Mouse (Mus musculus) C2C12 (cell line): ENCODE results near the gene Adgb. TPM values are rescaled to one million over a fixed set of nuclear protein-coding genes. Genes with fewer than 3 reads are reported as not detected.

ENCODE experiments used
- H3K27me3 ChIP-seq: one replicate; pipeline ENCODE4 v1.6.1; 2011; ENCODE audit not compliant: control insufficient read depth, insufficient read depth, insufficient read length
- H3K36me3 ChIP-seq: one replicate; pipeline ENCODE4 v1.6.1; 2011; ENCODE audit not compliant: control insufficient read depth, insufficient read depth
- H3K4me3 ChIP-seq: one replicate; pipeline ENCODE4 v1.5.1; 2011; ENCODE audit warnings: mild to moderate bottlenecking, control low read depth; ENCODE audit not compliant: poor library complexity, insufficient read depth, severe bottlenecking
- H3K79me2 ChIP-seq: one replicate; pipeline ENCODE4 v1.6.1; 2011; ENCODE audit not compliant: control insufficient read depth, insufficient read depth
- H3K79me3 ChIP-seq: one replicate; pipeline ENCODE4 v1.6.1; 2011; ENCODE audit warnings: low read depth, control low read depth
- H3ac ChIP-seq: one replicate; pipeline ENCODE3; 2011; ENCODE audit warnings: low read depth; ENCODE audit not compliant: control insufficient read depth, insufficient read length
- CEBPB ChIP-seq: IDR thresholded peaks from one replicate; pipeline ENCODE4 v1.6.1; 2011; ENCODE audit warnings: low read depth, mild to moderate bottlenecking, control low read depth, moderate library complexity
- CTCF ChIP-seq: IDR thresholded peaks from one replicate; pipeline ENCODE4 v1.5.1; 2011; ENCODE audit not compliant: control insufficient read depth, insufficient read depth, insufficient read length
- FOSL1 ChIP-seq: IDR thresholded peaks from one replicate; pipeline ENCODE4 v1.8.0; 2011; ENCODE audit warnings: mild to moderate bottlenecking, low read length; ENCODE audit not compliant: poor library complexity, insufficient read depth, severe bottlenecking
- MAX ChIP-seq: IDR thresholded peaks from one replicate; pipeline ENCODE4 v1.6.1; 2011; ENCODE audit warnings: mild to moderate bottlenecking, control low read depth
- MYOD1 ChIP-seq: IDR thresholded peaks from one replicate; pipeline ENCODE4 v1.6.1; 2011; ENCODE audit warnings: low read depth; ENCODE audit not compliant: control insufficient read depth, insufficient read length
- MYOG ChIP-seq: IDR thresholded peaks from one replicate; pipeline ENCODE4 v1.6.1; 2011; ENCODE audit not compliant: control insufficient read depth, insufficient read length; ENCODE audit errors: extremely low read depth
- USF1 ChIP-seq: IDR thresholded peaks from one replicate; pipeline ENCODE4 v1.6.1; 2011; ENCODE audit warnings: low read depth, mild to moderate bottlenecking, control low read depth, moderate library complexity
- polyA plus RNA-seq: library from polyadenylated mRNA; unstranded; fragments of >200 nt; fragmentation: generic; extraction: Trizol; gene quantifications from one replicate; pipeline ENCODE4 v1.2.1, GENCODE M21; 2012; ENCODE audit warnings: missing spikeins

The Adgb gene
- polyA plus RNA-seq, 1 experiment: not detected

DNA sequence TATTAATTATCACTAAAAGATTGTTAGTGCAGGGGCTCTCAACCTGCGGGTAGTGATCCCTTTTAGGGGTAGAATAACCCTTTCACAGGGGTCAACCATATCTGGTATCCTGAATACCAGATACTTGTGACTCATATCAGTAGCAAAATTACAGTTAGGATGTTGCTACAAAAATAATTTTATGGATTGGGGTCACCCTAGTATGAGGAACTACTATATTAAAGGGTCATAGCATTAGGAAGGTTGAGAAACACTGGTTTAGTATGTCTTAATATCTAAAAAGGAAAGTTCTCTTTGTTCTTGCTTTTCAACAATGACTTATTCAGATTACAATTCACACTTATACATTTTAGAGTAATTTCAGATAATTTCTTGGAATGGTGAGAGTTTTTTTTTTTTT lies 108.1 kb downstream of the Adgb start:
- no peak overlapping the region for H3K4me3 ChIP-seq
- no peaks in the 10 kb centered on the region for H3K27me3 ChIP-seq
- TF ChIP-seq MYOG: no peak
- no peak for TF ChIP-seq MYOD1
- TF ChIP-seq USF1: no peak
- H3K36me3 ChIP-seq: no peaks in the 10 kb centered on the region
- no peaks in the 10 kb centered on the region for H3K79me2 ChIP-seq
- no peak overlapping the region for H3ac ChIP-seq
- no peaks in the 10 kb centered on the region for H3K79me3 ChIP-seq

DNA sequence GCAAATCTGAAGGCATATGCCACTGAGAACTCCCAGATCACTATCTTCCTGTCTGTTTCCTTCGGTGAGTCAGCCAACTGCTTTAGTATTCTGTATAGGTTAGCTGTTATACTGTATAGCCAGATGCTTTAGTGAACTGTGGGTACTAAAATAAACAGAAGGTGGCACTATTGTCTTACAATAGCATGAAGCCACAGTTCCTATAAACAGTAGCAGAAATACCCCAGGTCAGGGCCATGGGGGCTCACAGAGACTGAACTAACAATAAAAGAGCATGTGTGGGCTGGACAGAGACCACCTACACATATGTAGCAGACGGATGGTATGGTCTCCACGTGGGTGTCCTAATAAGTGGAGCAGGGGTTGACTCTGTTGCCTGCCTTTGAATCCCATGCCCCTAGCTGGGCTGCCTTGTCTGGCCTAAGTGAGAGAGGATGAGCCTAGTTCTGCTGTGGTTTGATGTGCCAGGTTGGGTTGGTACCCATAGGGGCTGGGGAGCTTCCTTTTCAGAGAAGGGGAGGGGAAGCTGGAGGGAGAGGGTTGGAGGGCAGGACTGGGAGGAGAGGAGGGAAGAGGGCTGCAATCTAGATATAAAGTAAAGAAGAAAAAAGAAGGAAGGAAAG lies 116.4 kb downstream of the Adgb start:
- Histone ChIP-seq H3K79me3 (no peaks in the 10 kb centered on the region), H3K79me2 (no peaks in the 10 kb centered on the region), H3K27me3 (no peaks in the 10 kb centered on the region), H3ac (no peak overlapping the region), H3K36me3 (no peaks in the 10 kb centered on the region), H3K4me3 (no peak overlapping the region)
- TF ChIP-seq MYOD1 (no peak), CTCF (no peak), FOSL1 (no peak), MAX (no peak), USF1 (no peak), MYOG (no peak), CEBPB (no peak)

DNA sequence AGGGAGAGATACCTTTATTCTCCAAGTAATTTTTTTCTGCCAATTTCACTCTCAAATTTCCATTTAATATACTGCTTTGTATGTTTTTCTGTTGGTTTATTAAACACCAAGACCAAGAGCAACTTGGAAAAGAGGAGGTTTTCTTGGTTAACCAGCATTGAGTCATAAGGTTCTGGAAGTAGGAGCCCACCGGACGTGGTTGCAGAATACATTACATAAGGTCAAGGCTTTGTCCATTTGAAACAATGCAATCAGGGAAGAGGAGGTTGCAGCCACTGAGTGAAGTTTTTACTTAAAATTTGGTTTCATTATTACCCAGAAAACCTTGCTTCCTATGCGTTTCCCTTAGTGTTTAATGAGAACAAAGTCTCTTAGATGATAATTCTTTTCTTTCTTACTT lies 119.9 kb downstream of the Adgb start:
- Histone ChIP-seq H3K36me3 (no peaks in the 10 kb centered on the region), H3K79me2 (no peaks in the 10 kb centered on the region), H3K27me3 (no peaks in the 10 kb centered on the region), H3ac (no peak overlapping the region), H3K79me3 (no peaks in the 10 kb centered on the region), H3K4me3 (no peak overlapping the region)
- TF ChIP-seq CEBPB (no peak), MAX (no peak), MYOG (no peak), CTCF (no peak), USF1 (no peak), FOSL1 (no peak), MYOD1 (no peak)

GRCm38 (mm10) chr10:10350550-10350949 lies 121.6 kb downstream of the Adgb start:
- TF ChIP-seq CTCF (no peak), MYOD1 (no peak), CEBPB (no peak), FOSL1 (no peak), MYOG (no peak), USF1 (no peak), MAX (no peak)
- H3K79me3 ChIP-seq: no peaks in the 10 kb centered on the region
- no peaks in the 10 kb centered on the region for H3K79me2 ChIP-seq
- H3ac ChIP-seq: no peak overlapping the region
- H3K4me3 ChIP-seq: no peak overlapping the region
- H3K36me3 ChIP-seq: no peaks in the 10 kb centered on the region
- H3K27me3 ChIP-seq: no peaks in the 10 kb centered on the region

DNA sequence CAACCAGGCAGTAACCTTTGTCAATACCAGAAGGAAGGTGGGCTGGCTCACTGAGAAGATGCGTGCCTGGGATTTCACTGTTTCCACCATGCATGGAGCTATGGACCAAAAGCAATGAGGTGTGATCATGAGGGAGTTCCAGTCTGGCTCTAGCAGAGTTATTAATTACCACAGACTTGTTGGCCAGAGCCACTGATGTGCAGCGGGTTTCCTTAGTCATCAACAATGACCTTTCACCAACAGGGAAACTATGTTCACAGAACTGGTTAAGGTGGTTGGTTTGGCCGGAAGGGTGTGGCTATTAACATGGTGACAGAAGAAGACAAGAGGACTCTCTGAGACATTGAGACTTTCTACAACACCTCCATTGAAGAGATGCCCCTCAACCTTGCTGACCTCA lies 128.2 kb downstream of the Adgb start:
- Histone ChIP-seq H3K27me3 (no peaks in the 10 kb centered on the region), H3ac (no peak overlapping the region), H3K4me3 (no peak overlapping the region), H3K79me3 (no peaks in the 10 kb centered on the region), H3K79me2 (no peaks in the 10 kb centered on the region), H3K36me3 (no peaks in the 10 kb centered on the region)
- TF ChIP-seq MYOD1 (no peak), FOSL1 (no peak), USF1 (no peak), MAX (no peak), CTCF (no peak), CEBPB (no peak), MYOG (no peak)

DNA sequence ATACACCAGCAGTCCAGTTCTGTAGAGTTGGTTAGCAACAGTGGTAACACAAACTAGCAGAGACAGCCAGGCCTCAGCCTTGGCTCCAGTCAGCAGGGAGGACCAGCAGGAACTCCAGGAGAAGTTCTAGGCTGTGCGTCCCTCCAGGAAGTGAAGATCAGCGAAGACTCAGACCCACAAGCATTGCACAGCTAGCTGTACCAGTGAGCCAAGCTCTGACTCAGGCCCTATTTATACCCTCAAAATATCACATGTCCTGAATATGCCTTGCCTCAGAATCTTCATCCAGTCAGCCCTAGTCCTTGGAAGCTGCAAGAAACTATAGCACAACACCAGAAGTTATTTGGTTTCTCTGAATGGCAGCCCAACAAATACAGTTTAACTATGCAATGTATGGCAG lies 146.6 kb downstream of the Adgb start:
- Histone ChIP-seq H3ac (no peak overlapping the region), H3K79me2 (no peaks in the 10 kb centered on the region), H3K36me3 (no peaks in the 10 kb centered on the region), H3K4me3 (no peak overlapping the region), H3K27me3 (no peaks in the 10 kb centered on the region), H3K79me3 (no peaks in the 10 kb centered on the region)
- TF ChIP-seq CTCF (no peak), MAX (no peak), CEBPB (no peak), MYOG (no peak), USF1 (no peak), FOSL1 (no peak), MYOD1 (no peak)
